Mouse (Mus musculus) heart, postnatal 0 days (tissue): ENCODE data around the gene Gfra1.

Experiments
- CTCF ChIP-seq: IDR thresholded peaks from 2 replicates; pipeline ENCODE4 v1.5.1; 2016; ENCODE audit warnings: antibody characterized with exemption, control low read depth, low read depth
- EP300 ChIP-seq: IDR thresholded peaks from 2 replicates; pipeline ENCODE4 v1.6.1; 2016; ENCODE audit warnings: antibody characterized with exemption, low read depth

DNA sequence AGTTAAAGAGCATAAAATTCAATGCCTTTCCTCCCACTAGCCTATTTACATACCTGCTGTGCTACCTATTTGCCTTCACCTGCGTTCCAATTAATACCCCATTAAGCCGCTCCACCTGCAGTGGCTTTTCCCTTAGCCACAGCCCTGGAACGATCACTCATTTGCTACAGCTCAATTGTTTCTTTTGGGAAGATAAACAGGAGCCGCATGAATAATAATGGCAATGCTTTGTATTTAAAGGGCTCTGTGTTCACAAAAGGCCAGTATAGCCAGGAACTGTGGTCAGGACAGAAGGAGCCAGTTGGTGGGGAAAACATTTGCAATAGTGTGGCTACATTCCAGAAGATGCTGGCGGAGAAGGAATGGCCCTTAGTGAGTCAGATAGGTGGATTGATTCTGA lies 141.1 kb downstream of the Gfra1 start:
- TF ChIP-seq CTCF = no peak
- TF ChIP-seq EP300 = no peak
